Mouse (Mus musculus): ENCODE measurements around the gene Dus2. TPM values are rescaled to one million over a fixed set of nuclear protein-coding genes. Genes with fewer than 3 reads are reported as not detected.

The Dus2 gene
- 19.8 and 22.3 TPM in 2 replicates for polyA plus RNA-seq (2012; rRNA removed)

DNA sequence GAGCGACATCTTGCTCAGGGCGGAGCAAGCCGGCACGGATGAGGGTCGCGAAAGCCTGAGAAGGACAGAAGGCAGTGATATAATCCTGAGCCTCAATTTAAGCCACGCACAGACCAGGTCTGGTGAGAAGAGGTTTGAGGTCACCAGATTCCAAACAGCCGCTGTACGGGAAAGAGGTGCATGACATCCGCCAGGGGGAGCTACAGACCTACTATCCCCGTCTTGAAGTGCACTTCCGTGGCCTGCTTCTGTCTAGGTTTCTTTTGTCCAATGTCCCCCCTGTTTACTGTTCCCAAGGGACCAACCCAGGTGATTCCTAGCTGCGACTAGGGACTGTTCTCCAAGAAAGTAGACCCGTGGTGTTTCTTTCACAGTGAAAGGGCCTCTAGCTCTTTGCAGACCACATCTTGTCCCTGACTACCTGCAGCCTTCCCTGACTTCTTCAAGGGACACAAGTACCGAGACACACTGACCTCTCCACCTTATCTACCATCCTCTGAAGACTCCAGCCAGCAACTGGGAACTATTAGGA lies at the start of gene Dus2:
Gene Dus2 (plus strand): TSS at position 482 of the 532 bp plus-strand sequence.
- DNase-seq, result peak; percentile 87
- WGBS, result 17% methylated on average over 15 of the region's 15 CpGs
- H3K27ac ChIP-seq (ENCODE audit: control insufficient read depth, insufficient read depth, low read length), result peak within 1 kb of the TSS; percentile 9
- H3K36me3 ChIP-seq (ENCODE audit: control insufficient read depth, insufficient read depth, low read length), result no peaks in the 10 kb centered on the region
- peak; percentile 82; the same call in 1 of the 2 replicates for TF ChIP-seq CTCF (IDR thresholded peaks at IDR 0.05; ENCODE audit: borderline replicate concordance, control insufficient read depth, extremely low read depth, insufficient read depth, low read length, poor library complexity)
- no peak for TF ChIP-seq POLR2A (IDR thresholded peaks at IDR 0.05; ENCODE audit: control insufficient read depth, extremely low read depth, insufficient read depth, low read length, poor library complexity)
- no peak within 1 kb of the TSS for H3K4me3 ChIP-seq (ENCODE audit: control insufficient read depth, insufficient read depth, low read length)
- no peaks in the 10 kb centered on the region for H3K27me3 ChIP-seq (ENCODE audit: control insufficient read depth, insufficient read depth, low read length)
- H3K4me1 ChIP-seq (replicated peaks; ENCODE audit: control insufficient read depth, insufficient read depth, low read length), result peaks cover 22% of the 10 kb centered on the region

DNA sequence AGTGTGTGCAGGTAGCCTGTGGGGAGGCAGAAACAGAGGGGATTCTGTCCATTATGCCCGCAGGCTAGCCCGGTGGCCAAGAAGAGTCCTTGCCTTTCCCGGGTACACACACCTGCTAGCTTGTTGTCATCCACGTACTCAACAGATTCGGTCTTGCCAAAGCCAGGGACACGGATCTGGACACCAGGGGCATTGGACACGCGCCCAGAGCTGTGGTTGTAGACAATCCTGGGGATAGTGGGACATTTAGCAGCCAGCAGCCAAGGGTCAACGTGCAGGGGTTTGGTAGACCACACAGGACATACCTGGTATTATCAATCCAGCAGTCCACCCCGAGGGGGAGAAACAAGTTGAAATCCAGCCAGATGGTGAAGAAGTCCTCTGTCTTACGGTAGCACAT lies 49.1 kb upstream of the Dus2 start:
- DNase-seq, result no peak
- Histone ChIP-seq H3K4me3 (ENCODE audit: control insufficient read depth, insufficient read depth, low read length) (no peak overlapping the region), H3K36me3 (ENCODE audit: control insufficient read depth, insufficient read depth, low read length) (peaks cover 12% of the 10 kb centered on the region), H3K27ac (ENCODE audit: control insufficient read depth, insufficient read depth, low read length) (no peak overlapping the region), H3K27me3 (ENCODE audit: control insufficient read depth, insufficient read depth, low read length) (no peaks in the 10 kb centered on the region), H3K4me1 (replicated peaks; ENCODE audit: control insufficient read depth, insufficient read depth, low read length) (peaks cover 11% of the 10 kb centered on the region)
- WGBS, result 95% methylated on average over 11 of the region's 11 CpGs
- no peak for TF ChIP-seq CTCF (IDR thresholded peaks at IDR 0.05; ENCODE audit: borderline replicate concordance, control insufficient read depth, extremely low read depth, insufficient read depth, low read length, poor library complexity)
- no peak for TF ChIP-seq POLR2A (IDR thresholded peaks at IDR 0.05; ENCODE audit: control insufficient read depth, extremely low read depth, insufficient read depth, low read length, poor library complexity)

DNA sequence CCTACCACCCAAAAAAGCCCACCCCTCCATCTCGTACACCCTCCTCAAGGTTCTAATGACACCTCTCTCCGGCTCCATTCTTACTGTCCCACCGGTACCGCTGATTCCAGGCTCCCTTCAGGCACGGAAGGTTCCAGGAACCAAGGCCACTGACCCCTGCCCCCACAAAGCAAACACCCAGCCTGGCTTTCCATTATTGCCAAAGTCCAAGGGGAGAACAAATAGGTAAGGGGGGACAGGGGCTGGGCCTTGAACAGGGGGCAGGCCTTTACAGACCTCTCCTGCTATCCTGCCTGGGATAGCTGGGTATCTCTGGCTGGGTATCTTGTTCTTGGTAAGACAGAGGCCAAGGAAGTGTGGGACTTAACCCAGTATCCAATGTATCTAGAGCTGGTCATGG lies 48.6 kb upstream of the Dus2 start:
- no peak overlapping the region for H3K4me3 ChIP-seq (ENCODE audit: control insufficient read depth, insufficient read depth, low read length)
- peaks cover 14% of the 10 kb centered on the region for H3K36me3 ChIP-seq (ENCODE audit: control insufficient read depth, insufficient read depth, low read length)
- no peak for DNase-seq
- H3K4me1 ChIP-seq (replicated peaks; ENCODE audit: control insufficient read depth, insufficient read depth, low read length), result peaks cover 11% of the 10 kb centered on the region
- H3K27ac ChIP-seq (ENCODE audit: control insufficient read depth, insufficient read depth, low read length), result no peak overlapping the region
- 98% methylated on average over 5 of the region's 5 CpGs for WGBS
- TF ChIP-seq CTCF (IDR thresholded peaks at IDR 0.05; ENCODE audit: borderline replicate concordance, control insufficient read depth, extremely low read depth, insufficient read depth, low read length, poor library complexity) (no peak), POLR2A (IDR thresholded peaks at IDR 0.05; ENCODE audit: control insufficient read depth, extremely low read depth, insufficient read depth, low read length, poor library complexity) (no peak)
- no peaks in the 10 kb centered on the region for H3K27me3 ChIP-seq (ENCODE audit: control insufficient read depth, insufficient read depth, low read length)

DNA sequence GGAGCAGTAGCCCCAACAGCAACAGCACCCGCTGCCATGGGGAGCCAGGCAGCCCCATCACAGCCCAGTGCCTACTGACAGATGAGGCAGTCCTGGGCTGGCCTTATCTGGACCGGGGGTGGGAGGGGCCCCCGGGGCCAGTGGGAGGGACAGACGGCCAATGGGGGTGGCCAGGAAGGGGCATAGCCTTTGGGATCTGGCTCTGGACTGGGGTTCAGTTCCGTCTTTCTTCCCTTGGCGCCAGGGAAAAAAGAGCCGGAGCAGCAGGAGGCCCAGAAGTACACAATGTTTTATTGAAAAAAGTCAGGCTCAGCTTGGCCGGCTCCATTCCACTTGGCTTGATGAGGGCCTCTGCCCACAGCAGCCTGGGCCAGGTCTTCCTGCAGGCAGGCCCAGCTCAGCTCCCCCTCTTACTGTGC lies 47.8 kb upstream of the Dus2 start, which contains the start of gene Lcat:
Gene Lcat (minus strand): TSS at position 62 of the 419 bp plus-strand sequence.
- Histone ChIP-seq H3K27ac (ENCODE audit: control insufficient read depth, insufficient read depth, low read length) (no peak within 1 kb of the TSS), H3K4me1 (replicated peaks; ENCODE audit: control insufficient read depth, insufficient read depth, low read length) (peaks cover 9% of the 10 kb centered on the region), H3K36me3 (ENCODE audit: control insufficient read depth, insufficient read depth, low read length) (peaks cover 17% of the 10 kb centered on the region), H3K4me3 (ENCODE audit: control insufficient read depth, insufficient read depth, low read length) (no peak within 1 kb of the TSS), H3K27me3 (ENCODE audit: control insufficient read depth, insufficient read depth, low read length) (no peaks in the 10 kb centered on the region)
- WGBS, result 95% methylated on average over 8 of the region's 8 CpGs
- no peak for TF ChIP-seq CTCF (IDR thresholded peaks at IDR 0.05; ENCODE audit: borderline replicate concordance, control insufficient read depth, extremely low read depth, insufficient read depth, low read length, poor library complexity)
- TF ChIP-seq POLR2A (IDR thresholded peaks at IDR 0.05; ENCODE audit: control insufficient read depth, extremely low read depth, insufficient read depth, low read length, poor library complexity), result no peak
- no peak for DNase-seq

DNA sequence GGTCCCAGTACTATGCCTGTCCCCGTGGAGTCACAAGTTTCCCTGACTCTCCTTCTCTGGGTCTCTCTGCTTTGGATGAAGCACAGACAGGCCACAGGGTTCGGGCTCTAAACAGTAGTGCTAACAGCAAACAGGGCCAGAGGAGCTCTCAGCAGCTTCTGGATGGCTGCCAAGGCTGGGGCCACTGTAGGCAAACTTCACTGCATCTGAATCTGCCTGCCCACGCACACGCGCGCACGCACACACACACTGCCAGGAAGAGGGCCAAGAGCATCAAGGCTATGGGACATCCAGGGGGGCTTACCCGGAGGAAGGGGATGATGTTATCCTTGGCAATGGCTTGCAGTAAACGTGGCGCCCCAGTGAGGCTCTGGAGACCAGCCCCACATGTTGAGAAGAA lies 41.8 kb upstream of the Dus2 start:
- Histone ChIP-seq H3K36me3 (ENCODE audit: control insufficient read depth, insufficient read depth, low read length) (peaks cover 23% of the 10 kb centered on the region), H3K4me3 (ENCODE audit: control insufficient read depth, insufficient read depth, low read length) (no peak overlapping the region), H3K4me1 (replicated peaks; ENCODE audit: control insufficient read depth, insufficient read depth, low read length) (no peaks in the 10 kb centered on the region), H3K27me3 (ENCODE audit: control insufficient read depth, insufficient read depth, low read length) (no peaks in the 10 kb centered on the region), H3K27ac (ENCODE audit: control insufficient read depth, insufficient read depth, low read length) (no peak overlapping the region)
- 88% methylated on average over 10 of the region's 10 CpGs for WGBS
- no peak for TF ChIP-seq POLR2A (IDR thresholded peaks at IDR 0.05; ENCODE audit: control insufficient read depth, extremely low read depth, insufficient read depth, low read length, poor library complexity)
- TF ChIP-seq CTCF (IDR thresholded peaks at IDR 0.05; ENCODE audit: borderline replicate concordance, control insufficient read depth, extremely low read depth, insufficient read depth, low read length, poor library complexity), result no peak
- no peak for DNase-seq

DNA sequence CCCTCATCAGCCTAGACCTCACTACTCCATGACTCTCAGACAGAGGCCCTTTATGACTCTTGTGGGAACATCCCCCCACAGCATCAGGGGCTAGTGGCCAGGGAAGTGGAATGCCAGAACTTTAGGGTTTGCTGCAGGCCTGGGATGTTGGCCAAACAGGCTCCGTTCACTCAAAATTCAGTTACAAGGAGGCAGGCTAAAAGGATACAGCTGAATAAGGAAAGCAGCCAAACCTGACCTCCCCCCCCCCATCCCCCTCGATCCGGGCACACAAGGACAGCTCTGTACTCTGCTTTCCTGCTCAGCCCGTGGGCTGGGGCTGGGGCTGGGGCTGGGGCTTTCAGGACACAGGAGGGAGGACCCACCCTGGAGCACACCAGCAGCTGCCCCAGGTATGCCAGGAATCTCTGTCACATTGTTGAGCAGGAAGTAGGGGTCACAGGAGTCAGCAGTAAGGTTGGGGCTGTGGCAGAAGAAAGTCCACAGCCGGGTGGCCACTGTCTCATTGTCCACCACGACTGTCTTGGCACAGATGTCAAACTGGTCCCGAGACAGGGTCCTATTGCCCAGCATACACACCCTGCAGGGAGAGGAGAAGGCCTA lies 40.0 kb upstream of the Dus2 start:
- Histone ChIP-seq H3K36me3 (ENCODE audit: control insufficient read depth, insufficient read depth, low read length) (peaks cover 15% of the 10 kb centered on the region), H3K4me3 (ENCODE audit: control insufficient read depth, insufficient read depth, low read length) (no peak overlapping the region), H3K27me3 (ENCODE audit: control insufficient read depth, insufficient read depth, low read length) (no peaks in the 10 kb centered on the region), H3K27ac (ENCODE audit: control insufficient read depth, insufficient read depth, low read length) (no peak overlapping the region), H3K4me1 (replicated peaks; ENCODE audit: control insufficient read depth, insufficient read depth, low read length) (no peaks in the 10 kb centered on the region)
- DNase-seq, result no peak
- TF ChIP-seq POLR2A (IDR thresholded peaks at IDR 0.05; ENCODE audit: control insufficient read depth, extremely low read depth, insufficient read depth, low read length, poor library complexity) (no peak), CTCF (IDR thresholded peaks at IDR 0.05; ENCODE audit: borderline replicate concordance, control insufficient read depth, extremely low read depth, insufficient read depth, low read length, poor library complexity) (no peak)
- 87% methylated on average over 7 of the region's 7 CpGs for WGBS

Measured in thymus, adult 2 months (tissue).